Mouse (Mus musculus): ENCODE results near the gene Aldh5a1.

Aldh5a1 gene

DNA sequence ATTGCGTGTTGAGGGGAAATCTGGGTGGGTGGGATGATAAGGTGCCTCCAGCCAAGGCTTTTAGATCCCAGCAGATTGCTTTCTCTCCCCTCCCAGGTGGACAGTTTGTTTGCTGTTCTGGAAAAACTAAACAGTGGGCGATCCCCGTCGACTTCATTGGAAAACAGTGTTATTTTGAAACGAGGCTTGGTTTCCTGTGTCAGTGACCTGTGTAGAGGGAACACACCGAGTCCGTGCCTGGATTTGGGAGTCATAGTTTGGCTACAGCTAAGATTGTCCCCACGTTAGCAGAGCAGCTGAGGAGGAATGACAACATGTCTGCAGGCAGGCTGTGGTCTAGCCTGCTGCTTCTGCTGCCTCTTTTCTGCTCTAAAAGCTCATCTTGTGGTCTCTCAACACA is 5.8 kb upstream of the Aldh5a1 start:
- peak; percentile 31; the same call in 1 of the 2 replicates for TF ChIP-seq GATA4 (IDR thresholded peaks at IDR 0.05; ENCODE audit: insufficient replicate concordance, low read length)

GRCm38 (mm10) chr13:24942512-24943282 is 5.2 kb upstream of the Aldh5a1 start, which contains the start of gene Gpld1:
Gene Gpld1 (plus strand): TSS chr13:24943152.
- TF ChIP-seq GATA4 (IDR thresholded peaks at IDR 0.05; ENCODE audit: insufficient replicate concordance, low read length), result no peak

GRCm38 (mm10) chr13:24939472-24939871 is 2.0 kb upstream of the Aldh5a1 start:
- no peak for TF ChIP-seq GATA4 (IDR thresholded peaks at IDR 0.05; ENCODE audit: insufficient replicate concordance, low read length)

DNA sequence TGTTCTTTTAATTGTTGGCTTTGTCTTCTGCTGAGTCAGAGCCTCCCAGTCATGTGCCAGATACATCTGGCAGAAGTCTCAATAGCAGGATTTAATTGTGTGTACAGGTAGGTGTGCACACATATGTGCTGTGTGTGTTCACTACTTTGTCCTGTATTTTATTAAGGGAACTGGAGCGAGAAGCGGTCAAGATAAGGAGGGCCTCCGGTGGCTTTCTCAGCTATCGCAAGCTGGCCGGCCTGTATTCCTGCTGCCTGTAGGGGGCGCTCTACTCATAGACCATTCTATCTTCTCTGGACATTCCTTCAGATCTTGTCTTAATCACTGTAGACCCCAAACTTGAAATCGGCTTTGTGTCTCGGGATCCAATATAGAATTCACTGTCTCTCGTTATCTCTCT is 1.2 kb upstream of the Aldh5a1 start:
- peak; percentile 85 for TF ChIP-seq GATA4 (IDR thresholded peaks at IDR 0.05; ENCODE audit: insufficient replicate concordance, low read length)

GRCm38 (mm10) chr13:24937839-24938166 is 342 bp upstream of the Aldh5a1 start:
- TF ChIP-seq GATA4 (IDR thresholded peaks at IDR 0.05; ENCODE audit: insufficient replicate concordance, low read length), result no peak

DNA sequence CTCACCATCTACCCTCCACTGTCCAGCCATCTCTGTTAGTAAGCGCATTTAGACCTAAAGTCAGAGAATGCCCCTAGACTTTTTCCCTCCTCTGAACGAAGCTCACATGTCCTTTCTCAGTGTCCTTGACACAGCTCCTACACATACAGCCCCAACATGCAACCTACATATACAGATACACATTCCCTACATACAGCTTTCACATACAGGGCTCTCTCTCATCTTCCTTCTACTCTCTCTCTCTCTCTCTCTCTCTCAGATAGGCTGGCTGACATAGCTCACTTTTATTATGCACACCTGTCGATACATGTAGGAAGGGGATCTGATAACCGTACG is 721 bp downstream of the Aldh5a1 start:
- TF ChIP-seq GATA4 (IDR thresholded peaks at IDR 0.05; ENCODE audit: insufficient replicate concordance, low read length), result no peak

GRCm38 (mm10) chr13:24933199-24933598 is 4.3 kb downstream of the Aldh5a1 start:
- no peak for TF ChIP-seq GATA4 (IDR thresholded peaks at IDR 0.05; ENCODE audit: insufficient replicate concordance, low read length)

DNA sequence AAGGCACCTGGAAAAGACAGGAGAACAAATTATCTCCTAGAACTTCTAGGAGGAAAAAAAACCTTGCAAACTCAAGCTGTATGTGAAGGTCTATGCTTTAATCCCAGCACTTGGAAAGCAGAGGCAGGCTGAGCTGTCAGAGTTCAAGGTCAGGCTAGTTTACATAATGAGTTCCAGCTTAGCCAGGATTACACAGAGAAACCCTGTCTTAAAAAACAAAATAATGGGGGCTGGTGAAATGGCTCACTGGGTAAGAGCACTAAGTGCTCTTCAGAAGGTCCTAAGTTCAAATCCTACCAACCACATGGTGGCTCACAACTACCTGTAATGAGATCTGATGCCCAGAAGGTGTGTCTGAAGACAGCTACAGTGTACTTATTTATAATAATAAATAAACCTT is 6.9 kb downstream of the Aldh5a1 start:
- TF ChIP-seq GATA4 (IDR thresholded peaks at IDR 0.05; ENCODE audit: insufficient replicate concordance, low read length), result no peak

- no peak for TF ChIP-seq GATA4 (IDR thresholded peaks at IDR 0.05; ENCODE audit: insufficient replicate concordance, low read length)
Observed at GRCm38 (mm10) chr13:24923991-24924390, 13.5 kb downstream of the Aldh5a1 start.

DNA sequence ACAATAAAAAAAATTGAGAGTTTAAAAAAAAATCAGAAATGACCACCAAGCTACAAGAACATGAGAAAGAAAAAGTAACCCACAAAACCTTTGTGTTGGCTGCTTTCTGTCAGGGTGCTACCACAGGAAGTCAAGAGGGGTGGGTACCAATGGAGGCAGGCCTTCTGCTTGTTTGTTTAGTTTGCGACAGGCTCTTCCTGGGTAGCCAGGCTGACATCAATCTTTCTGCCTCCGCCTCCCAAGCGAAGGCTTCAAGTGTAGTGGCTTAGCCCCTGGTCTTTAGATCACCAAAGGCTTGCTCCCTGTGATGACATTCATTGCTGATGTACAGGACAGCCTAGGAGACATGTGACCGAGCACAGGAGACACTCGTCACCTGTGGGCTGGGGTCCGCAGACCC is 16.2 kb downstream of the Aldh5a1 start:
- TF ChIP-seq GATA4 (IDR thresholded peaks at IDR 0.05; ENCODE audit: insufficient replicate concordance, low read length), result no peak

GRCm38 (mm10) chr13:24920333-24920977 is 17.0 kb downstream of the Aldh5a1 start:
- no peak for TF ChIP-seq GATA4 (IDR thresholded peaks at IDR 0.05; ENCODE audit: insufficient replicate concordance, low read length)

DNA sequence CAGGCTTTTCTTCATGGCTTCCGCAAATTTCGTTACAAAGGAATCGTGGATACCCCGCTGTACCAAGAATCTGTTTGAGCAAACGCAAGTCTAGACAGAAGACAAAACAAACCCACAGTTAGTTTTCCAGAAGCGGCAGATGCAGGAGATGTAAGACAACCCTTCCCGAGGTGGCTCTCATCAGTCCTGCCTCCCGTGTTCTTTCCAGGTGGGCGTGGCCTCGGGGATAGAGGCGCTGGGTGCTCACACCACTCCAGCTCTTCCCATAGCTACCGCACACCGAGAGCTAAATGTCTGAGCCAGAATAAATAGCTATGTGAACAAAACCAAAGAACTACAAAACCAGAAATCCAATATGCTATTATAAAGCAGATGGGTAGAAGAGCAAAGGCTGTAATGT is 21.6 kb downstream of the Aldh5a1 start:
- no peak for TF ChIP-seq GATA4 (IDR thresholded peaks at IDR 0.05; ENCODE audit: insufficient replicate concordance, low read length)

GRCm38 (mm10) chr13:24914915-24915314 is 22.5 kb downstream of the Aldh5a1 start:
- no peak for TF ChIP-seq GATA4 (IDR thresholded peaks at IDR 0.05; ENCODE audit: insufficient replicate concordance, low read length)

- TF ChIP-seq GATA4 (IDR thresholded peaks at IDR 0.05; ENCODE audit: insufficient replicate concordance, low read length), result no peak
Observed at GRCm38 (mm10) chr13:24913576-24913975, 23.9 kb downstream of the Aldh5a1 start.

DNA sequence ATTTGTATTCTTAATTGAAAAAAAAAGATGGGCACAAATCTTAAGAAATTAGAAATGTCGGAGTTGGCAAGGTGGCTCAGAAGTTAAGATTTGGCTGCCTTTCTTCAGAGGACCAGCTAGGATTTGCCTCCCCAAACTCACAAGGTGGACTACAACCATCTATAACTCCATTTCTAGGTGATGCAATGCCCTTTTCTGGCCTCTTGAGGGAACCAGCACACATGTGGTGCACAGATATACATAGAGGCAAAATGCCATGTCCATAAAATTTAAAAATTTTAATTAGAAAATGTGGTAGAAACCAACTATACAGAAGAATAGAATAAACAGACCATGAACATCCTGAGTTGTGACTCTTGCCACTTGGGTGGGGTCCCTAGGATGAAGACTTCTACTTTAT is 28.3 kb downstream of the Aldh5a1 start:
- no peak for TF ChIP-seq GATA4 (IDR thresholded peaks at IDR 0.05; ENCODE audit: insufficient replicate concordance, low read length)

GRCm38 (mm10) chr13:24906831-24907570 is 30.5 kb downstream of the Aldh5a1 start:
- TF ChIP-seq GATA4 (IDR thresholded peaks at IDR 0.05; ENCODE audit: insufficient replicate concordance, low read length), result no peak
